Mouse (Mus musculus): Measurements from ENCODE around the gene Kctd13.

DNA sequence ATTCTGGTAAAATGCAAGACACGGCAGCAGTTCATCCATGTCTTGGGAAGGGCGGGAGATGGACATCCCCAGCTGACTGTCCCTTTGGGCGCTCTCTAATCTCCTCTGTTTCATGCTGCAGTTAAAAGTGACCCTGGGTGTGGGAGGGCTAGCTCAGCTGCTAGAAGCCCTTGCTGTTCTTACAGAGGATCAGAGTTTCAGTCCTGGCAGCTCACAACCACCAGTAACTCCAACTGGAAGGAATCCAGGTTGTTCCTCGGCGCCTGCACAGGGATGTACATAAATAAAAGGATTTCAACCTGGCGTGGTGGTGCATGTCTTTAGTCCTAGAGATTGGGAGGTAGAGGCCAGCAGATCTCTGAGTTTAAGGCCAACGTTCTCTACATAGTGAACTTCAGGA is 54.4 kb downstream of the Kctd13 start:
- no peak for TF ChIP-seq CTCF (IDR thresholded peaks at IDR 0.05; ENCODE audit: low read depth, low read length)
- no peak for TF ChIP-seq GATA1 (IDR thresholded peaks at IDR 0.05; ENCODE audit: borderline replicate concordance, low read length)
- TF ChIP-seq POLR2AphosphoS5 (IDR thresholded peaks at IDR 0.05; ENCODE audit: insufficient replicate concordance, low read depth, low read length), result no peak
- no peak for TF ChIP-seq TAL1 (conservative IDR thresholded peaks at IDR 0.05; ENCODE audit: low read depth, low read length)
- no peak for TF ChIP-seq GATA2 (IDR thresholded peaks at IDR 0.05; ENCODE audit: borderline replicate concordance, low read depth, low read length)

All from G1E (cell line).